Mouse (Mus musculus): ENCODE measurements around the gene Tagln.

The Tagln gene

DNA sequence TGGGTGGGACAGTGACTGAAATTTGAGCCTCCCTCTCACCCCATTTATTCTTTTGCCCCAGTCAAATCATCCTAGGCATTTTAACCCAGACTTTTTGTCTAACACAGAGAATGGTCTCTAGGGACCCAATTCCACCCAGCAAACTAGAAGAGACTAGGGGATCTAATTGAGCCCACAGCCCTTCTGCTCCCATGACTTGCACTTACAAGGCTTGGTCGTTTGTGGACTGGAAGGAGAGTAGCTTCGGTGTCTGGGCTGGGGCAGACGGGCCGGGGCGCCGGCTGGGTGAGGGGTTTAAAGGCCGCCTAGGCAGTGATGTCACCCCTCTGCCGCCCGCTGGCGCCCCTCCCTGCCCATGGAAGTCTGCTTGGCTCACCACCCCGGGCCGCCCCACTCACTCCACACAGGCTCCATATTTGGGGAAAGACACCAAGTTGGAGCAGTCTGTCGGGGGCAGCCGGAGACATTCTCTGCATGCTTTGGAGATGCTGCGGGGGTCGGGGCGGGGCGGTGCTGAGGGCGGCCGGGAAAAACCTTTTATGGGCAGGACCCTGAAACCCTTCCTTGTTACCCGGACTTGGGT is at the start of gene Tagln:
TSS of gene Tagln (minus strand) at position 431 of the 583 bp plus-strand sequence.
- DNase-seq: no peak

GRCm38 (mm10) chr9:45985229-45985567 is 49.3 kb upstream of the Tagln start:
- DNase-seq: peak; percentile 14 to 24

- peak; percentile 92 to 93 for DNase-seq
Observed at GRCm38 (mm10) chr9:45984409-45985228, 48.8 kb upstream of the Tagln start.

GRCm38 (mm10) chr9:45983676-45984408 is 48.0 kb upstream of the Tagln start:
- peak; percentile 9 to 27 for DNase-seq

- peak; percentile 33 to 37 for DNase-seq
Observed at GRCm38 (mm10) chr9:45981331-45981730, 45.5 kb upstream of the Tagln start.

DNA sequence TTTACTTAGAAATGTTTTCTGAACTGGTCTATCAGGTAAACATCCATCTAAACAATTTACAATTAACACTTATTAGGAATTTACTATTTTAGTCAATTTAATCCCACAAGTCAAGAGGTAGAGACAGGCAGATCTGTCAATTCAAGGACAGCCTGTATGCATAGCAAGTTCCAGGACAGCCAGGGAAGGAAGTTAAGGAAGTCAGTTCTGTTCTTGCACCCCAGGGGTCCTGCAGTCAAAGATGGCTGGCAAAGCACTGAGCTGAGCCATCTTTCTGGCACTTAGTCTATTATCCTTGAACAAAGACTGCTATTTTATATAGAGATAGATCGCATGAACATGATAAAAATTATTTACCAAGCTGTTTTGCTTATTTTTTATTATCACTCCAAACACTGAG is 44.8 kb upstream of the Tagln start:
- DNase-seq: no peak

- DNase-seq: no peak
Observed at GRCm38 (mm10) chr9:45979778-45980177, 43.9 kb upstream of the Tagln start.

DNA sequence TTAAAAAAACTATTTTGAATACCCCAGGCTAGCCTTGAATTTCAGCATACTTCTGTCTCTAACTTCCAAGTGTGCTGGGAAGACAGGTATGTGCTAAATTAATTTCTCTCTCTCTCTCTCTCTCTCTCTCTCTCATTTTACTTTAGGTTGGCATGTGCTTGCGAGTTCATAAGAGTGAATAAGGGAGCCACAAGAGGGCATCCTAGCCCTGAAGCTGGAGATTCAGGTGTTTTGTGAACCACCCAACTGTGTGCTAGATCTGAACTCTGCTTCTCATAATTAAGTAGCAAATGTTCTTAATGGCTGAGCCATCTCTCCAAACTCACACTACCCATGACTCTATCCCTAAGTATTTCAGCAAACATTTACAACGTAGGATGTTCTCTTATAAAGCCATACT is 41.0 kb upstream of the Tagln start:
- DNase-seq: peak; percentile 11 to 14

GRCm38 (mm10) chr9:45963577-45963976 is 27.7 kb upstream of the Tagln start:
- no peak for DNase-seq

DNA sequence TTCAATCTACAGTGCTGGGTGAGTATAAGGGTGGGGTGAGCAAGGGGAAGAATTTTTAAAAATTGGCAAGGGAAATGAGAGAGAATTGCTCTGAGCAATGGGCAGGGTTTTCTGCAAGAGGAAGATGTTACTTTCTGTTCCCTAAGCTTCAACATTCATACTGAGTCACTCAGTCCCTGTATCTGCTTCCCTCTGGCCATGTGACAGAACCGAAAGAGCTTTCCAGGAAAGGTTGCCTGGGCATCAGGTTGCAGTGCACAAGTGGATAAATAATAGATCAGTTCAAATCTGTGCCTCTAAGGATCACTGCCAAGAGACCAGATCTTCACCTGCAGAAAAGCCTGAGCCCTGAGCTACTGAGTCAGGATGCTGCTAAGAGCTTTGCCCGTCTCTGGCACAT is 26.0 kb upstream of the Tagln start:
- no peak for DNase-seq

DNA sequence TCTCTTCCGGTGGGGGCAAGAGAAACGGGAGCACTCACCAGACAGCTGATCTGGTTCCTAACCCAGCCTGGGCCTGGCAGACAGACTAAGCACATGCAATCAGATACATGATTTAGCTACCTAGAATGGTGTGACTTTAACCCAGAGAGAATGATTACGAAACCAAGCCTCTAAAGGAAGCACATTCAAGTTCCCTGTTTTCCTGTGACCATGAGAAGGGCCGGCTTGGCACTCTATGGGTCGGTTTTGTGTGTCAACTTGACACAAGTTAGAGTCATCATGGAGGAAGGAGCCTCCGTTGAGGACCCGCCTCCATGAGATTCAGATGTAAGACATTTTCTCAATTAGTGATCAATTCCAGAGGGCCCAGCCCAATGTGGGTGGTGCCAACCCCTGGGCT is 23.8 kb upstream of the Tagln start:
- DNase-seq: no peak

GRCm38 (mm10) chr9:45958851-45959250 is 23.0 kb upstream of the Tagln start:
- no peak for DNase-seq

DNA sequence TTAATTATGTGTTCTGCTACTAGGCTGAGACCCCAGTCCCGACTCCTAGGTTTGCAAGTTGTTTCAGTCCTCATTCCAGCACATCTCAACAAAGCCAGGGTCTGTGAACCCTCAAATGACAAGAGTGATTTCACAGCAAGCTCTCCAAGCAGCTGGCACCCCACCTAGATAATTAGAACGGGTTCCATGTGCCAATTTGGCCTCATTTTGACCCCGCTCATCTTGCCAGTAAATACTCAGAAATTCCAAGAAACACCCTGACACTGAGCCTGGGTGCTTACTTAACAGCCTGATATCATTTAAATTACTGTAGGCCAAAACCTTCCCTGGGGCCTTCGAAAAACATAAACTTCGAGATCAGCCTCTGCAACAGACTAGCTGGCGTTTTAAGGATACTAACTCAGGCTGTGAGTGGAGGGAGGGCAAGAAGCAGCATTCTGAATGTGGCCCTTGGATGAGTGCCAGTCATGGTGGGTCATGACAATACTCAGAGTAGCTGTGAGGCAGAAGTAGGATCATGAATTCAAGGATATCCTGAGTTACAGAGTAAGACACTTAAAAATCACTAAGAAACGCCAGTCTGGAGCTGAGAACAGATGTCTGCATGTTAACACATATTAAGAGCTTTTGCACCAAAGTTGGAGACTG is 22.3 kb upstream of the Tagln start:
- no peak for DNase-seq

DNA sequence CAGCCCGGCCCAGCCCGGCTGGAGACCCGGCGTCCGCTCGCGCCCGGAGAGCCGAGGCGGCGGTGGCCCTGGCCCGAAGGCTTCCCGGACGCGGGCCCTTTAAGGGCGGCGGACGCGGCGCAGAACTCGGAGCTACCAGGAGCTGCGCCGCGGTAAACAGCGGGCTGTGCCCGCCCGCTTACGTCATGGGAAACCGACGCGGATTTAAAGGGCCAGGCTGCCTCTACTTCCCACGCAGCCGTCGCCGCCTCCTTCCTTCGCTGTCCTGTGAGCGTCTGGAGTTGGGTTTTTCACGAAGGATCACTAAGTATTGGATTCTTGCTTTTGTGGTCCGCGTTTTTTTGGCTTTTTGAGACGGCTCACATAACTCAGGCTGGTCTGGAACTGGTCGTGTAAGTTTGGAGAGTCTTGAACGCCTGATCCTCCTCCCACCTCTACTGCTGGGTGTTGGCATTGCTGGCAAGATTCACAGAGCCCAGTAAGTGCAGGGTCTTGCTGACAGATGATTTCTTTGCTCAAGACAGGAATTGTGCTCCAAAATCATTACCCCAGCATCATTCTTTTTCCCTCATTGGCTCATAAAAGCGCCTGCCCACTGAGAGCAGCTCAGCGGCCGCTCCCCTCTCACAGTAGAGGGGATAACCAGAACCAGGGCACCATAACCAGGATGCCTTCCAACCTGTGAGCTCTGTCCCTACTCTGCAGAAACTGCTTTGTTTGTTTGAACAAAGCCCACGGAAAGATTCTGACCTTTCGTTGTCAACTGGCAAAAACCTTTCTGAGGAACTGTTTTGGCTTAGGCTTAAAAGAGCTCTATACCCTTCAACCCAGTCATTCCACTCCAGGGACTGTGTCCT is 19.5 kb upstream of the Tagln start, which contains the start of gene Sidt2:
TSS of gene Sidt2 (minus strand) at position 152 of the 857 bp plus-strand sequence.
- peak; percentile 86 to 88 for DNase-seq

DNA sequence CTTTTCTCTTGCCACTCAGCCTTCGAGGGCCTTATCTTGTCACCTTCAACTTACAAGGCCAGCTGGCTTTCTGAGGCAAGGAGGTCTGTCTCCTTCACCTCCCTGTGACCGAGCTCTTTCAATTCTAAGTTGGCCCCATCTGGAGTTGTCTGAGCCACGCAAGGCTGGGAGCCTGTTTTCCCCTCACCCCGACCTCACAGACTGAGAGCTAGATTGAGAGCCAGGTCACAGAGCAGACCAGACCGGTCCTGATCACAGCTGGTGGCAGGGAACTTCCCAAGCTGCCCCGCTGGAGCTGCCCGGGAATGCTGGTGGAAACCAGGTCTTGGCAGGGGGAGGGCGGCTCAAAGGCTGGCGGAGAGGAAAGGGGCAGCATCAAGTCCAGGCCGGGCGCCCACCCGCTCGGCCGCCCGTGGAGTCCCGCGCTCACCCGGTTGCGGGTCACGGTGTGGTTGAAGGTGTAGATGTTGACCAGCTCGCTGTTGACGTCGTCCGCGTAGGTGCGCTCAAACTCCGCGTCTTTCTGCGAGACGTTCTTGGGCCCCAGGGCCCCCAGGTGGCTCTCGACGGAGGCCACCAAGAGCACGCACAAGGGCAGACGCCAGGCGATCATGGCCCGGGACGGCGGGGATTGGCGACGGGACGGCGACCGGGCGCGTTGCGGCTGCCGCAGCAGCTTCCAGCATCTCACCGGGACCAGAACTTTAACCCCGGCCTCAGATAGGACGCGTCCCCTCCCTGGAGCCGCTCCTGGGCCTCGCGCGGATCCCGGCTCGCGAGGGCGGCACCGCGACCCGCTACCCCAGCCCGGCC is 18.6 kb upstream of the Tagln start:
- peak; percentile 60 to 66 for DNase-seq

DNA sequence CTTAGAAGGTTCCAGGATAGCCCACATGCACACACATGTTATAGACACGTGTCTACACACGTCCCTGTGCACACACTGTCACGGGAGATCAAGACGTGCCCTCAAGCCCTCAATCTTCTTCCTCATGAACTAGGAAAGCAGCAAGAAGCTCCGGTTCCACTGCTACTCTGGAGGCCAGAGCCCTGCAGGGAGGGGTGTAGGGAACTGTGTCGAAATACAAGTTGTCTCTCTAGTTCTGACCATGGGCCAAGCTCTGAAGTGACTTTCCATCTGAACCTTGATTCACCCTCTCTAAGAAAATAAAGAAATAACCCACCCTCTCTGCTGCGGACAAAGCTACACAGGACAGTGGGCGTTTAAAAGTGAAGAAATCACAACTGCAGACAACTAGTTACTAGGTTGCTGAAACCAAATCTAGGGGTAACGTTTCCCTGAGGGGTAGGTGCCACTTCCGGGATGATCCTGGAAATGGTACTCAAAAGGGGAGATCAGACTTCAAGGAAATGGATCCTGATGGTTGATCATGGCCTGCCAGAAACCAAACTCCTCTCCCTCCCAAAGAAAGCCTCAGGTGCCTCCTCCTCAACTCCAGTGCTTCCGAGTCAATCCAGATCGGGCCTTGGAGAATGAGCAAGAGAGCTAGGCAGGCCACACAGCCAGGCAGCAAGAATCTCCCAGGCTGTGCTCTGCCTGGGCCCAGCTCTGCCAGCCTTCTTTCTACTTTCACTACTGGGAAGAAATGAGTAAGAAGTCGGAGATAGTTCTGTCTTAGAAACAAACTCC is 17.8 kb upstream of the Tagln start:
- DNase-seq: no peak

DNA sequence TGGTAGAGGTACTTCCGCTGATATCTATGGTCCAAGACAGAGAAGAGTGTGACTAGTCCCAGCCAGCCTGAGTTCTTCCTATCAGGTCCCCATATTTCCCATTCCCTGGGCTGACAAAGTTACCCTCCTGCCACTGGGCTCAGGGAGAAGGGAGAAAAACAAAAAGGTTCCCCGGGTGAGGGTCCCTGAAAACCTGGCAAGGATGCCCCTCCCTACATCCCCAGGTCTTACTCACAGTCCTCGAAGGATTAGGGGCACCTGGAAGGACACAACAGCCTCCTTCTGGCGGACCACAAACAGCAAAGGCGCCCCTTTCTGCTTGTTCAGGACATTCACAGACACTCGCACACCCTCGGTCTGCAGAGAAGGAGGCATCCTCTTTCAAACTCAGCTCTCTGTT is 17.0 kb upstream of the Tagln start:
- no peak for DNase-seq

DNA sequence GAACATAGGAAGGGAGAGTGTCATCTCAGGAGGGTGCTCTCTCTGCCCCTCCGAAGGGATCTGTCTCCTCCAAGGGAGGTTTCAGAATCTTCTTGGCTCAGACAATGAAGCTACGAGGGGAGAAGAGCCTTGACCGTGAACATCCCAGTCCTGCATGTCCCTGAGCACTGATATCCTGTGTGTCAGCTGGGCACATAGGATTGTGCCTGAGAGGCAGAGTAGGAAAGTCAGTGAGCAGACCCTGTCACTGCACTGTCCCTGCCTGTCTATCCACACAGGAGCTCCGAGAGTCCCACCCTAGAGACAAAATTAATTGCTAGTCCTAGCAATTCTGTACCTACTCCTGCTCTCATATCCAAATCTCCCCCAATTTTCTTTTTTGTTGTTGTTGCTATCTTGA is 16.2 kb upstream of the Tagln start:
- no peak for DNase-seq

GRCm38 (mm10) chr9:45946872-45947183 is 11.0 kb upstream of the Tagln start:
- DNase-seq: no peak

DNA sequence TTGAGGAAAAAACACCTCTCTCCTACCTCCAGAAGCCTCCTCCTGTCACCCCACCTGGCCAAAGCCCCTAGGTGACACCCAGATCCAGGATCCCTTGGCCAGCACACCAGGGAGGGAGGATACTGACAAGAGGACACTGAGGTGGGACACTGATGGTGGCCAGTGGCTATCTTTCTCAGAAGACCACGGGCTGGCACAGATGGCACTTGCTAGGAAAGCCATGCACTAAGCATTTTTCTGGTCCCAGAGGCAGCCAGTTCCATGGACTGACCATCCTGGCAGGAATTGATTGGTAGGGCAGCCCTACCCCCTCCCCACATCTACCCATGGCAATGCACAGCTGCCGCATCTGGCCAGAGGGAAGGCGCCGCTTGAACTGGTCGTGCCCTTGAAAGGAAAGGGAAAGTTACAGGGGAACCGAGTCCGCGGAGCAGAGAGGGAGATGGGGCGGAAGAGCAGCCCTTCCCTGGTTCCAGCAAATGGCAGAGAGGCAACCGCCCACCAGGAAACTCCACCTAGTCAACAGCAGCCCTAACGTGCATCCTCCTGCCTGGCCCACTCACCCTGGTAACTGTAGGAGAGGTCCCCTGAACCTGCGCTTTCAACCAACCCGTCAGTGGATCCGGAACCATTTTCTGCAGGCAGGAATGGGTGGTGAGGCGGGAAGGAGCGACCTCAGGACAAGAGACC is 10.5 kb upstream of the Tagln start:
- no peak for DNase-seq

Data from B cell, adult 2 months (primary cell).